Mouse (Mus musculus): ENCODE data around the gene Klc2. TPM values are rescaled to one million over a fixed set of nuclear protein-coding genes. Genes with fewer than 3 reads are reported as not detected.

Klc2 gene
- total RNA-seq, 2 experiments from 2014 or later = 170 to 176 TPM

DNA sequence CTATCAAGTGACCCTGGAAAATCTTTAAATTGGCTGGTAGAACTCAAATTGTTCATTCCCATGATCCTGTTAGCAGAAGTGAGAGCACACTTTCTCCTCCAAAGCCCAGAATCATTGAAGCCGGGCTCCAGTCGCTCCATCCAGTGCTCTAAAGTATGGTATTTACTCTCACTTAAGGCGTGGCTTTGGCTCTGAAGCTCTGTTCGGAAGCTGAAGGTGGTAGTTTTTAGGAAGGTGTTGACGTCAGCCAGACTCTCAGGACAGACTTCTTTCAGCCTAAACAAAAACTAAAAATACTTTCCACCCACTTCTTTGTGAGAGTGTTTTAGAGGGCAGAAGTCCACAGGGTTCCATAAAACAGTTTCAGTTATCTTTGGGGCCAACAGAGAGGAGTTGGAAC, 44.8 kb downstream of the Klc2 start:
- DNase-seq (ENCODE audit: low spot score in 2 of 2) = no peak

DNA sequence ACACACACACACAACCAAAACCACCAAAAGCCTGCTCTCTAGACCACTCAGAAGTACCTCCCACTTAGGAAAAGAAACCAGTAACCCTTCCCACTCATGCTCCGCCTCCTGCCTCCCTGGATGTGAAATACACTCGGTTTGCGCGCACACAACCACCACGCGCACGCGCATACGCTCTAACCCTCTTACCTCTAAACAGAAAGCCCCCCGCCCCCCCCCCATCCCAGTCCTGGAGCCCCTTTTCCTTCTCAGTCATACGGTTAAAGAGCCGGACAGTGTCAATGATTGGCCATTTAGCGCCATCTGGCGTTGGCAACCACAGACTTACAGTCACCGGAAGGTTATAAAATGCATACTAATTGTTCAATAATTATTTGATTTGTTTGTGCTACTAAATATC, 45.3 kb downstream of the Klc2 start:
- DNase-seq (ENCODE audit: low spot score in 2 of 2) = no peak

- DNase-seq (ENCODE audit: low spot score in 2 of 2) = no peak
These were observed 45.9 kb downstream of the Klc2 start for GRCm38 (mm10) chr19:5072389-5073019.

GRCm38 (mm10) chr19:5071545-5072369, 46.6 kb downstream of the Klc2 start:
- DNase-seq (ENCODE audit: low spot score in 2 of 2) = no peak

DNA sequence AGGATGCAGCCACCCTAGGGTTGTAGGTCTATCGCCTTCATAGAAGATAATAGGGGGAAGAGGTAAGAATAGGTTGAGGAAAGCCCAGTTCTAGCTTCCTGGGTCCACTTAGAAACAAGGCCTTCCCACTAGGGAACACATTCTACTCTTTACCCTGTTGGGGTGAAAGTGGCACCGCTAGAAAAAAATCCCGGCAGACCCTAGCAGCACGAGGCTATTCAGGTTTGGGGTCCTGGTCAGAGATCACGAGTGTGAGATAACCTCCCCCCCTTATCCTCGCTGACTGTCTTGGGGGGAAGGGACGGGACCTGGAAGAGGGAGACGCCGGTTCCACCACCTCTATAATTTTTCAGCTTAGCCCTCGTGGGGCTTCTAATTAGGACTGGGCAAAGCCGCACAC, 47.3 kb downstream of the Klc2 start:
- no peak for DNase-seq (ENCODE audit: low spot score in 2 of 2)

- DNase-seq (ENCODE audit: low spot score in 2 of 2) = no peak
These were observed 48.4 kb downstream of the Klc2 start for GRCm38 (mm10) chr19:5069978-5070377.

- no peak for DNase-seq (ENCODE audit: low spot score in 2 of 2)
These were observed 48.9 kb downstream of the Klc2 start for GRCm38 (mm10) chr19:5069486-5069885.

DNA sequence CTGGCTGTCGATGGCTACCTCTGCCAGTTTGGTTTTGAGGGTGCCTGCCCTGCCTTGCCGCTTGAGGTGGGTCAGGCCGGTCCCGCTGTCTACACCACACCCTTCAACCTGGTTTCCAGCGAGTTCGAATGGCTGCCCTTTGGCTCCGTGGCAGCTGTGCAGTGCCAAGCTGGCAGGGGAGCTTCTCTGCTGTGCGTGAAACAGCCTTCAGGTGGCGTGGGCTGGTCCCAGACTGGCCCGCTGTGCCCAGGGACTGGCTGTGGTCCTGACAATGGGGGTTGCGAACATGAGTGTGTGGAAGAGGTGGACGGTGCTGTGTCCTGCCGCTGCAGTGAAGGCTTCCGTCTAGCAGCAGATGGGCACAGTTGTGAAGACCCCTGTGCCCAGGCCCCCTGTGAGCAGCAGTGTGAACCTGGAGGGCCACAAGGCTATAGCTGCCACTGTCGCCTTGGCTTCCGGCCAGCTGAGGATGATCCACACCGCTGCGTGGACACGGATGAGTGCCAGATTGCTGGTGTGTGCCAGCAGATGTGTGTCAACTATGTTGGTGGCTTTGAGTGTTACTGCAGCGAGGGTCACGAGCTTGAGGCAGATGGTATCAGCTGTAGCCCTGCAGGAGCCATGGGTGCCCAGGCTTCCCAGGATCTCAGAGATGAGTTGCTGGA, 49.7 kb downstream of the Klc2 start:
- DNase-seq (ENCODE audit: low spot score in 2 of 2) = no peak

DNA sequence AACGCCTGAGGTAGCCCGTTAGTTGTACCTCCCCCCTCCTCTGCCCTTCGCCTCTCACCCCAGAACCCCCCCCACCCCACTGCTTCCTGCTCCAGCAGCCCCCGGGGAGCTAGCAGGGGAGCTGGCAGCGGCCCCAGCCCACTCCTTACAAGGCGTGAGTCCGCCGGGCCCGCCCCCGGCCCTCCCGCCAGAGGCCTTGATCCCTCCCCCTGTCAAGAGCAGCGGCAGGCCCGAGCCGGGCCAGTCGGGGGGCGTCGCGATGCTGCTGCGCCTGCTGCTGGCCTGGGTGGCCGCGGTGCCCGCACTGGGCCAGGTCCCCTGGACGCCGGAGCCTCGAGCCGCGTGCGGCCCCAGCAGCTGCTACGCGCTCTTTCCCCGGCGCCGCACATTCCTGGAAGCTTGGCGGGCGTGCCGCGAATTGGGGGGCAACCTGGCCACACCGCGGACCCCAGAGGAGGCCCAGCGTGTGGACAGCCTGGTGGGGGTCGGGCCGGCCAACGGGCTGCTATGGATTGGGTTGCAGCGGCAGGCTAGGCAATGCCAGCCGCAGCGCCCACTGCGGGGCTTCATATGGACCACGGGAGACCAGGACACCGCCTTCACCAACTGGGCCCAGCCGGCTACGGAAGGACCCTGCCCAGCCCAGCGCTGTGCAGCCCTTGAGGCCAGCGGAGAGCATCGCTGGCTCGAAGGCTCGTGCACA, 50.3 kb downstream of the Klc2 start, which contains the start of gene Cd248:
Cd248 (plus strand) TSS at position 212 of the 703 bp plus-strand sequence.
- no peak for DNase-seq (ENCODE audit: low spot score in 2 of 2)

GRCm38 (mm10) chr19:5067040-5067799, 51.1 kb downstream of the Klc2 start:
- DNase-seq (ENCODE audit: low spot score in 2 of 2) = no peak

- DNase-seq (ENCODE audit: low spot score in 2 of 2) = no peak
These were observed 53.3 kb downstream of the Klc2 start for GRCm38 (mm10) chr19:5065104-5065503.

DNA sequence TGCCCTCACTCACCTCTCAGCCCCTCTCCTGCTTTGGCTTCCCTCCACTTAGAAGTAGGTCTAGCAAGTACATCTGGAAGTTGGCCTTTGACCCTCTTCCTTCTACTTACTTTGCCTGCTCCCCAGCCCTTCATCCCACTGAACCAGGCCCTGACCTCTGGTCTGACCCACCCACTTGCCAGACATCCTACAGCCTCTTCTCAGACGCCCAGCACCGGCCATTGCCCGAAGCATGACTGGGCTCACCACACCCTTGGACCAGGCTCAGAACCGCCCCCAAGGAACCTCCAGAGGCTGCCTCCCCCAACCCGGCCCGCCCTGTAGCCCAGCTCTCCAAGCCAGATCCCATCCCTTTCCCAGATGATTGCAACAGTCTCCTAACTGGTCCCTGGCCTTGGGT, 55.9 kb downstream of the Klc2 start:
- no peak for DNase-seq (ENCODE audit: low spot score in 2 of 2)

GRCm38 (mm10) chr19:5062041-5062440, 56.3 kb downstream of the Klc2 start:
- DNase-seq (ENCODE audit: low spot score in 2 of 2) = no peak

DNA sequence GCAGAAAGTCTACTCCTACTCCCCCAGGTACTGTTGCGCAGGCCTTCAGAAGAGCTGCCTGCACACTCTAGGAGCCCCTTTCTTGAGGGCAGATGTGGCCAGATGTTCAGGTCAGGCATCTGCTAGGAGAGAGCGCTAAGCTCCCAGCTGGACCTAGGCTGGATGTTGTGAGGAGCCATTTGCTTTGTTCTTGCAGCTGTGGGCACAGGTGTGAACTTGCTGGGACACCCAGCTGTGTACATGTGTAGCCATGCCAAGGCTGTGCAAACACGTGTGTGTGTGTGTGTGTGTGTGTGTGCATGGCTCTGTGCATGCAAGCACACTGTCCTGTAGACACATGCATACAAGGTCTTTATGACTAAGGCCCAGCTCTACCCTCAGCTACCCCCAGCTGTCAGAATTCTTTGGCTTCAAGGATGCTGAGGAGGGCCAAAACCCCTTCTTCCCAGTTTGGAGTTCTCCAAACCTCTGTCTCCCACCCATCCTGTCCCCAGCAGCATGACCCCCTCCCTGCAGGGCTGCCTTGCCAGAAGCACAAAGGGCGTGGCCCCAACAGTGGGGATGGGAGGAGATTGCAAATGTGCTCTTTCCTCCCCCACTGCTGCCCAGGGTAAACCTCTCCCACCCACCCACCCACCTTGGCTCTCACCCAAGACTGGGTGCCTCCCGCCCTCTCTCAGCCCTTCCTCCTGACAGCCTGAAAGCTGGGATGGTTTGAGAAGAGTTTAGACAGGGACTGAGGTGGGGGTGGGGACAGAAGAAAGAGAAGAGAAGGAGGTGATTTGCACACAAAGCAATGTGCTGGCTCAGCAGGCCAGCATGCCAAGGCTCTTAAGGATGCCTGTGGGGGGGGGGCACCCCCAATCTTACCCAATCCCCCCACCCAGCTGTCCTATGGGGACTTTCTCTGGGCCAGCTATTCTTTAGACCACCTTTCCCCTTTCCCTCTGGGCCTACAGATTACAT, 57.7 kb downstream of the Klc2 start:
- DNase-seq (ENCODE audit: low spot score in 2 of 2) = no peak

GRCm38 (mm10) chr19:5058801-5059771, 59.3 kb downstream of the Klc2 start:
- DNase-seq (ENCODE audit: low spot score in 2 of 2) = no peak

DNA sequence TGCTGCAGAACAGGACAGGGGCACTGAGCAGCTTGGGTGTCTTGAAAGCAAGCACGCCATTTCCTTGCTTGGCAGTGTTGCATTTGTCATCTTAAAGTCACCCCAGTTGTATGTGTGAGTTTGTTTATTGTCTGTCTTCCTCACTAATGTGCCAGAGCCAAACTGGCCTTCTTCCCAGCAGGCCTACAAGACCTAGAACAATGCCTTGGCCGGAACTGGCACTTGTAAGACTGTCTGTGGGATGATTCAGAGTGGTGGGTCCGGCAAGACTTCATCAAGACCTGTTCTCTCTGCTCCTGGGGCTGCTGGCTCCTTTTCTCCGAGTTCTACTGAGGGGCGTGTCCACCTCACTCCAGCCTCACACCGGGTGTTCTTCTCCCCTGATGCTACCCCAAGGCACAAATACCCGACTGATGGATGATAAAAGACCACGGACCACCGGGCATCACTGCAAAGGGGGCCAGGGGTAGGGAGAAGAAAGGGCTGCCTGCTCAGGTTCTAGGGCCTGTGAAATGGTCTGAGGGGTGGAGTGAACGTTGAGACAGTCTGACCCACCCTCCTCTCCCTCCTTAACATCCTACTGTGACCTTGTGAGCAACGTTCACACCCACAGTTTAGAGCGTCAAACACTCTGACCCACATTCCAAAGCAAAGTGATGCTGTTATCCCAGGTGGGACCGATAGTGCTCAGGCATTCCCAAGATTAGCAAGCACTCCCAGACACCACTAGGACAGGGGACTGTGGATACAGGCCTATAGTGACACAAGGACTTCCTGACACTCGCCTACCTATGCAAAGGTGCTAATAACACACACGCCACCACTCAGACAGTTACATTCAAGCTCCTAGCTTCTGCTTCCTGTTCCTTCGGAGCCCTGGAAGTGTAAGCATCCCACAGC, 60.2 kb downstream of the Klc2 start:
- no peak for DNase-seq (ENCODE audit: low spot score in 2 of 2)

Measured in layer of hippocampus, postnatal 10 days (tissue).